ENCODE assay signal across 11 mouse cellular contexts in the genomic region with DNA sequence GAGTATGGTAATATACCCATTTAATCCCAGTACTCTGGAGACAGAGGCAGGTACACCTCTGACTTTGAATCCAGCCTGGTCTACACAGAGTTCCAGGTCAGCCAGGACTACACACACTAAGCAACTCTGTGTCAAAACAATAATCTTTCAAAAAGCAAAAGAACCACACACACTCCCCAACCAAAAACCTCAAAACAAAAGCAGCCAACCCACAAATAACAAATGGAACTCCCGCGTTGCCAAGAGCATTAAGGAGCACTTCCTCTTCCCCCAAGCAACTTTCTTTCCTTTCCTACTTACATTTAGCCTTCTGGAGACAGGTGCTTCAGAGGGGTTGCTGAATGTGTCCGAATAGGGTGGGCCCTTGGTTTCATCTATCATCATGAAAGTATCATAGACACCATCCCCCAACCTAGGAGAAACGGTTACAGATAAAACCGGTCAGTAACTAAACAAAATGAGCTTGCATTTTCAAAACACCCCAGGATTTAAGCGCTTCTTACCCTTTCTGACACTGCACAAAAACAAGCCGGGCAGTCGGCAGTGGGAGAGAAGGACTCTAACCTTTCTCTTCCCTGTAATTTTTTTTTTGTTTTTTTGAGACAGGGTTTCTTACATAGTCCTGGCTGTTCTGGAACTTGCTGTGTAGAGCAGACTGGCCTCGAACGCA. TPM values are rescaled to one million over a fixed set of nuclear protein-coding genes. Genes with fewer than 3 reads are reported as not detected.
DNase-seq lines count a peak whose midpoint lies in the region; ATAC-seq lines count a peak whose summit lies in the region.
"Had no signal": no experiment of that assay in that cellular context is flagged by ENCODE, and none has a peak within 500 bp of the region (broad histone marks: within the 10 kb centered on the region; RNA-seq: fewer than 3 reads in every experiment).

No protein-coding gene starts in this region.

- H3K4me2 ChIP-seq in heart, embryonic 13.5 days = peak overlapping the region; percentile 83
- H3K4me2 ChIP-seq in hindbrain, embryonic 14.5 days (replicated peaks) = peak overlapping the region; percentile 62
- H3K4me2 ChIP-seq in midbrain, embryonic 14.5 days (ENCODE audit: low read length) = peak overlapping the region; percentile 85

- H3K9ac ChIP-seq in heart, embryonic 13.5 days = no peak overlapping the region
- H3K9ac ChIP-seq in hindbrain, embryonic 14.5 days = 0 out of 2 replicates have a peak overlapping the region, but pooled peaks have one; percentile 2
- peak overlapping the region; percentile 29; the same call in 1 of the 2 replicates for H3K9ac ChIP-seq in midbrain, embryonic 14.5 days (replicated peaks; ENCODE audit: low read length)

- peak overlapping the region; percentile 80 for H3K4me3 ChIP-seq in heart, embryonic 13.5 days
- 0 out of 2 replicates have a peak overlapping the region, but pooled peaks have one; percentile 77 for H3K4me3 ChIP-seq in hindbrain, embryonic 14.5 days (replicated peaks; ENCODE audit: low read length)
- peak overlapping the region; percentile 80; the same call in 1 of the 2 replicates for H3K4me3 ChIP-seq in midbrain, embryonic 14.5 days (replicated peaks; ENCODE audit: low read depth, low read length)

- WGBS in heart, embryonic 13.5 days = 75% methylated on average over 10 of the region's 10 CpGs
- WGBS in hindbrain, embryonic 14.5 days = 88% methylated on average over 10 of the region's 10 CpGs
- WGBS in midbrain, embryonic 14.5 days = 85% methylated on average over 10 of the region's 10 CpGs

- peak overlapping the region; percentile 0; the same call in 1 of the 2 replicates for H3K27ac ChIP-seq in heart, embryonic 13.5 days (replicated peaks)
- no peak overlapping the region for H3K27ac ChIP-seq in hindbrain, embryonic 14.5 days
- H3K27ac ChIP-seq in midbrain, embryonic 14.5 days (replicated peaks; ENCODE audit: low read depth, low read length) = no peak overlapping the region
- H3K27ac ChIP-seq: embryonic facial prominence, embryonic 13.5 days had no signal

- no peak for DNase-seq in heart, postnatal 4 days
- peak; percentile 34 for DNase-seq in c-Kit-positive CD71-positive TER-119-negative erythroid progenitor cells, embryonic 14.5 days (ENCODE audit: low read depth)
- no peak for DNase-seq in hindbrain, embryonic 14.5 days (ENCODE audit: low spot score)
- no peak for DNase-seq in midbrain, embryonic 14.5 days
- no peak for DNase-seq in right cerebral cortex, postnatal 25 days
- DNase-seq in gastrocnemius, adult 18-20 months (ENCODE audit: low spot score) = no peak
- no peak for DNase-seq in adrenal gland, postnatal 25 days
- DNase-seq: heart, postnatal 36 days; lung, postnatal 4 days had no signal

- H3K4me1 ChIP-seq in heart, embryonic 13.5 days = peaks cover 31% of the 10 kb centered on the region
- H3K4me1 ChIP-seq in hindbrain, embryonic 14.5 days (replicated peaks; ENCODE audit: control insufficient read depth, insufficient read depth, low read length) = peaks cover 41% of the 10 kb centered on the region
- H3K4me1 ChIP-seq in midbrain, embryonic 14.5 days (ENCODE audit: control insufficient read depth, insufficient read depth, low read length) = peaks cover 34% of the 10 kb centered on the region

- H3K9me3 ChIP-seq in heart, embryonic 13.5 days = no peaks in the 10 kb centered on the region
- no peaks in the 10 kb centered on the region for H3K9me3 ChIP-seq in hindbrain, embryonic 14.5 days (ENCODE audit: control insufficient read depth, low read length)
- H3K9me3 ChIP-seq in midbrain, embryonic 14.5 days (ENCODE audit: control insufficient read depth, low read length) = no peaks in the 10 kb centered on the region
- H3K9me3 ChIP-seq: embryonic facial prominence, embryonic 13.5 days had no signal

- no peaks in the 10 kb centered on the region for H3K36me3 ChIP-seq in heart, embryonic 13.5 days
- 0 out of 2 replicates have a peak, but pooled peaks cover 7% of the 10 kb centered on the region for H3K36me3 ChIP-seq in hindbrain, embryonic 14.5 days (replicated peaks; ENCODE audit: control insufficient read depth, insufficient read depth)
- no peaks in the 10 kb centered on the region for H3K36me3 ChIP-seq in midbrain, embryonic 14.5 days (ENCODE audit: control insufficient read depth, insufficient read depth, low read length)
- H3K36me3 ChIP-seq: embryonic facial prominence, embryonic 13.5 days had no signal

- ATAC-seq in heart, embryonic 13.5 days (ENCODE audit: extremely low read depth, insufficient number of reproducible peaks, low FRiP score, low TSS enrichment) = no peak
- ATAC-seq in hindbrain, embryonic 14.5 days (ENCODE audit: low FRiP score) = no peak
- no peak for ATAC-seq in midbrain, embryonic 14.5 days (ENCODE audit: low FRiP score, low TSS enrichment)

- no peaks in the 10 kb centered on the region for H3K27me3 ChIP-seq in heart, embryonic 13.5 days (replicated peaks)
- H3K27me3 ChIP-seq in hindbrain, embryonic 14.5 days (ENCODE audit: control insufficient read depth, insufficient read depth, low read length) = no peaks in the 10 kb centered on the region
- no peaks in the 10 kb centered on the region for H3K27me3 ChIP-seq in midbrain, embryonic 14.5 days (ENCODE audit: control insufficient read depth, insufficient read depth, low read length)

RNA-seq across cellular contexts. Expression of gene Dyrk3, which starts 2.0 kb away (rescaled TPM):
- polyA plus RNA-seq in heart, embryonic 13.5 days (2015; fragmentation: Nextera tagmentation; extraction: Ambion mirVana) = 3.2 and 4.5 TPM in 2 replicates
- total RNA-seq in heart, postnatal 4 days (2021) = 1 to 10 TPM; 1.2 to 1.7 TPM
- 14.8 and 18.2 TPM in 2 replicates for polyA plus RNA-seq in hindbrain, embryonic 14.5 days (2014; fragmentation: Nextera tagmentation; extraction: Ambion mirVana)
- polyA plus RNA-seq in midbrain, embryonic 14.5 days (2014; fragmentation: Nextera tagmentation; extraction: Ambion mirVana) = 14.8 and 18.7 TPM in 2 replicates
- not detected for total RNA-seq in gastrocnemius, adult 18-20 months (2021)
- total RNA-seq in adrenal gland, postnatal 25 days (2021) = 4.9 and 5.4 TPM in 2 replicates

RNA-seq across cellular contexts. Expression of gene Eif2d, which starts 16.9 kb away (rescaled TPM):
- polyA plus RNA-seq in heart, embryonic 13.5 days (2015; fragmentation: Nextera tagmentation; extraction: Ambion mirVana) = 41.1 and 47.1 TPM in 2 replicates
- total RNA-seq in heart, postnatal 4 days (2021) = 10 to 100 TPM; 36.7 to 37.1 TPM
- 50.3 TPM in 2 replicates for polyA plus RNA-seq in hindbrain, embryonic 14.5 days (2014; fragmentation: Nextera tagmentation; extraction: Ambion mirVana)
- 47.3 and 54.8 TPM in 2 replicates for polyA plus RNA-seq in midbrain, embryonic 14.5 days (2014; fragmentation: Nextera tagmentation; extraction: Ambion mirVana)
- total RNA-seq in gastrocnemius, adult 18-20 months (2021) = 10 to 100 TPM; 25.8 to 28.9 TPM
- total RNA-seq in adrenal gland, postnatal 25 days (2021) = 46.7 and 48.9 TPM in 2 replicates

RNA-seq across cellular contexts. Expression of gene Mapkapk2, which starts 38.5 kb away (rescaled TPM):
- polyA plus RNA-seq in heart, embryonic 13.5 days (2015; fragmentation: Nextera tagmentation; extraction: Ambion mirVana) = 60.0 and 62.0 TPM in 2 replicates
- 100 to 1,000 TPM; 206 to 226 TPM for total RNA-seq in heart, postnatal 4 days (2021)
- 22.5 and 23.7 TPM in 2 replicates for polyA plus RNA-seq in hindbrain, embryonic 14.5 days (2014; fragmentation: Nextera tagmentation; extraction: Ambion mirVana)
- 25.0 and 35.0 TPM in 2 replicates for polyA plus RNA-seq in midbrain, embryonic 14.5 days (2014; fragmentation: Nextera tagmentation; extraction: Ambion mirVana)
- 100 to 1,000 TPM; 217 to 250 TPM for total RNA-seq in gastrocnemius, adult 18-20 months (2021)
- total RNA-seq in adrenal gland, postnatal 25 days (2021) = 134 and 159 TPM in 2 replicates
